Mouse (Mus musculus) induced T-regulatory cell, adult 2 months (primary cell): ENCODE measurements around the gene Adamts17.
A peak's percentile ranks its signal among the peaks of the same experiment; 100 is the strongest.

ENCODE experiments used
- DNase-seq: peaks from one replicate; pipeline ENCODE4 v3.0.0-alpha.2; 2012; ENCODE audit warnings: low read depth

The Adamts17 gene

DNA sequence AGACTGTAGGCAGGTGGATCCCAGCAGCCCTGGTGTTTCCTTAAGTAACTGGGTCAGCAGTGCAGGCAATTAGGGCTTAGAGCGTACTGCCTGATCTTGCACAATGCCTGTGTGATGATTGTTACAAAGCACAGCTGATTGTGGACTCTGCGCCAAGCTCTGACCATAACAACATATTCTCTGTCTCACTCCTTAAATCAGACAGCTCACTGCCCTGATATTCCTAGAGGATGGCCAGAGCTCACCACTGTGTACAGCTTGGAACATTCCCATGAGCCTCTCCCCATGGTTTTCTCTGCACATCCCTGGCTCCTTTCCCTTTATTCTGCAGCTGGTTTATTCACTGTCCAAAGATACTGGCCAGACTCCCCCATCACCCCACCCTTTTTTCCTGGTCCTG, 194.8 kb downstream of the Adamts17 start:
- DNase-seq, result no peak

DNA sequence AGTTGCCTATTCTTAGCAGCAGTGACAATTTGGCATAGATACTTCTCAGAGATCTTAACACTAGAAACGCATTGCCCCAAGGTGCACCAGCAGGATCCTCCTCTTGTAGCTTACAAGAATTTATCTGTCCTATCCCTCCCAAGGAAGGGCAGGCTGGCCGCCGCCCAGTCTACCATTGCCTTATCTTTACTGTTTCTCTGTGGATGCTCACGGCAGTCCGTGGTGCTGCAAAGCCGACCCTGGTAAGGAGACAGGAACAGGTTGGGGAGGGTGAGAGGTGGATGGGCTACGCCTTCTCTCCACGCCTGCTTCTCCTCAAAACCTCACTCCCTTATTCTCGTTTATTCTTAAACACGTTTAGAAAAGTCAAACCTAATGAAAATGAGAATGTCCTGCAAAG, 195.7 kb downstream of the Adamts17 start:
- no peak for DNase-seq

DNA sequence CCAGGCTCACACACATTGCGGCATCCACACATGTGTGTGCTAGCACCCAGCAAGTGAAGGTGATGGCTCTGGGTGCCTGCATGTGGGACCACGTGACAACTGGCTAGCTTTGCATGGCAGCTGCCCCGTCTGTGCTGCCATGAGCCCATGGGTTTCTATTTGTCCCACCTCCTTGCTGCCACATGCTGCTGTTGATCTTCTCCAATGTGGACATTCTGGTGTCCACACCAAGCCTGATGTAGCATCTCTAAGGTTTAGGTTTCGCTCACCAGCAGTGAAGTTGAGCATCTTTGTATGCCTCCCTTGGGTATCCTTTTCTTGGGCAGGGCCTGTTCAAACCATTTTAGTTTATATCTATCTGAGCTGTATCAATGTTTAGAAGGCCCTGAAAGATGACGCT, 196.1 kb downstream of the Adamts17 start:
- DNase-seq, result no peak

DNA sequence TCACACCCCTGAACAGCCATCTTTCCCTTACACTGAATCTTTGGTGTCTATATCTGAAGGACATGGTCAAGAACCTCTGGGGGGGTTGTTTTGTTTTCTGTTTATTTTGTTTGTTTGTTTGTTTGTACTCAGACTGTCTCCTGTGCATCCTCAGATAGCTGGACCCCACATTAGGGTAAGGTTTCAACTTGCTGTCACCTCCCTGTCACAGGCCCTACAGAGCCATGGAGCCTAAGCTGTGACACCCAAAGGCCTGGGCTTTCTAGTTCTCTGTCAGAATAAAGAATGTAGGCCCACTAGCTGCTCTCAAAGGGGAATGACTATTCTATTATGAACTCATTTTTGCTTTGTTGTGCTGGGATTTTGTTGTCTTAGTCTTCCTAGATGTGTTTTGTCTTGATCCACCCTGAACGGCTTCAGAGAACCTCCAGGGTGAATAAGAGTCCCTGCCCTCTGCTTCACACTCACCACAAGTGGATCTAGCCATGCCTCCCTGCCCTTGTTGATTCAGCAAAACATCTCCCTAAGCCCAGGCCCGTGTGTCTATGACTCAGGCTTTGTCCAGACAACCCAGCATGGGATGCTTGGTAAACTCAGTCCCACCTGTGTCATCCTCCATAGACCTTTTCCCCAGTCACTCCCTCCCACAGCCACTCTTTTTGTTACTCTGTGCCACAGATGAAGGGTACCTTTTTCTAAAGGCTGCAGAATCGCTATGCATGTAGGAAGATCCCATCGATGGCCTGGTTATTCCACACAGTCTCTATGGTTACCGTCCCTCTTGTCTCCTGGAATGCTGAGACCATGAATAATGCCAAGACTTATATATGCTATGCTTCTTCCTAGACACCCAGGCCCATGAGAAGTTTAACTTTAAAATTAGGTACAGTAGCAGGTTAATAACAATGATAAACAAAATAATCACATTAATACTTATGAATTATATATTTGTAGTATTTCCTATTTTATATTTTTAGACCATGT, 197.3 kb downstream of the Adamts17 start:
- DNase-seq, result no peak

DNA sequence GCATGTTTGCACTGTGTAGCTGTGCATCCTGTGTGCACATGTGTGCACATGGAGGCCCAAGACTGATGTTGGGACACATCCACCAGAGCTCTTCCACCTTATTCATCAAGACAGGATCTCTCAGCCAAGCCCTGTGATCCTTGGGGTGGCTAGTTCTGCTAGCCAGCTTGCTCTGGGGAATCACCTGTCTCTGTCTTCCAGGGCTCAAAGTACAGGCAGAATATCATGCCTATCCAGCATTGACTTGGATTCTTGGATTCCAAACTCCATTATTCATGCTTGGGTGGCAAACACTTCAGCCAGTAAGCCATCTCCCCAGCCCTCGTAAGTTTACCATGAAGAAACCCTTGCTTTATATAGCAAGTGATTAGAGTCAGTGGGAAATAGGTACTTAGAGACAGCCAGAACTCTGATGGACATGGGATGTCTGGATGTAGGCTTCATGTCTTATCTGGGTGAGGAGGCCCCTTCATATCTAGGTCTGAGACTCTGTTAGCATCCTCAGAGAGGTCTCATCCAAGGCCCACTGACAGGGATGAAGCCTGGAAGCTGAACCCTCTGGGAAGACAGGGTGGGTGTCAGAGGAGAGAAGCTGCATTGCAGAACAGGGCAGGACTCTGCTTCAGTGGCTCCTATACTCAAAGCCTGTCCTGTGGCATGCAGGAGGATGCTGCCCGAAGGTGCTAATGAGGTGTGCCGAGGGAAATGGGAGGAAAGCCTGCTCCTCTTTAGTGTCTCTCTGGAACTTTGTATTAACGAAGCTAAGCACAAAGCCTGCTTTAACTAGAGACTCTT, 198.4 kb downstream of the Adamts17 start:
- no peak for DNase-seq

DNA sequence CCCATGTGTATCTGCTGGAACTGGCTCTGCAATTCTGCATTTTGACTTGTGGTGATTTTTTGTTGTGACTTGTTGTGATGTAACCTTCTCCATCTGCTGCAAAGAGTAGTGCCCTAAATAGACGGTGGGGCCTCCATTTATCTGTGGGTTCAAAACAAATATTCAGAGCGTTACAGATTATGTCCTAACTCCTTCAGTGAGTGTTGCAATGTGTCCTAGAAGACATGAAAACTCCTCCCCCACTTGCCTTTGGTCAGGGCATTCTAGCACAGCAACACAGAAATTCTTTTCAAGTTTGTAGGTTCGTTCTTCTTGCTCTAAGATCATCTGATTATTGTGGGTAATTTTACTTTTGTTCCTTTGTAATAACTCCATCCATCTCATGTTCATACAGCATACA, 199.6 kb downstream of the Adamts17 start:
- DNase-seq, result no peak

DNA sequence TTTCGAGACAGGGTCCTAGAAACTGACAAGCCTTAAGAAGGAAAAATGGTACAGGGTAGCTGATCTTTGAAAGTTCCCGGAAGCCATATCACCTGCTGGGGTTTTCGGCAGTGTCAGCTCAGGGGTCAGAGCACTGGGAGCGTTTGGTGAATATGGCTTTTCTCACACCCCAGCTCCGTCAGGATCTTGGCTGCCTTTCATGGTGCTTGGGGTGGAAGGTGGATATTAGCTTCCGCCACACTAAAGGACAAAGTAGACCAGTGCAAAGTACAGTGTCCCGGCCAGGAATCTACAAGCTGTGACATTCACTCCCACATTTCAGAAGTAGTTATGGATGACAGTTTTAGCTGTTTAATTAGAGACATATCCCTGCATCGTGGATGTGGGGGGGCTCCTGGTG, 200.3 kb downstream of the Adamts17 start:
- no peak for DNase-seq

DNA sequence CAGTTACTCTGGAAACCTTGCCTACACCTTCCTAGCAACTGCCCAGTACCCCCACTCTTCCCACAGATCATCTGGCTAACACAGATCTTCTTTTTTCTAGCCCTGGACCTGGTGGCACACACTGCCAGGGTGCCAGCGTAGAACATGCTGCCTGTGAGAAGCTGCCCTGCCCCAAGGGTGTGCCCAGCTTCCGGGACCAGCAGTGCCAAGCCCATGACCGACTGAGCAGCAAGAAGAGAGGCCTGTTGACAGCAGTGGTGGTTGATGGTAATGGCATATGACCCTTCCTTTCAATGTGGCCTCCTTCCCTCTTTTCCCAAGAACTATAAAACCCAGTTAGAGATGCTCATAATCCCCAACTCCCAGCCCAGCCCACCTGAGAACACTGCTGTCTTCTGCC, 202.2 kb downstream of the Adamts17 start:
- no peak for DNase-seq

DNA sequence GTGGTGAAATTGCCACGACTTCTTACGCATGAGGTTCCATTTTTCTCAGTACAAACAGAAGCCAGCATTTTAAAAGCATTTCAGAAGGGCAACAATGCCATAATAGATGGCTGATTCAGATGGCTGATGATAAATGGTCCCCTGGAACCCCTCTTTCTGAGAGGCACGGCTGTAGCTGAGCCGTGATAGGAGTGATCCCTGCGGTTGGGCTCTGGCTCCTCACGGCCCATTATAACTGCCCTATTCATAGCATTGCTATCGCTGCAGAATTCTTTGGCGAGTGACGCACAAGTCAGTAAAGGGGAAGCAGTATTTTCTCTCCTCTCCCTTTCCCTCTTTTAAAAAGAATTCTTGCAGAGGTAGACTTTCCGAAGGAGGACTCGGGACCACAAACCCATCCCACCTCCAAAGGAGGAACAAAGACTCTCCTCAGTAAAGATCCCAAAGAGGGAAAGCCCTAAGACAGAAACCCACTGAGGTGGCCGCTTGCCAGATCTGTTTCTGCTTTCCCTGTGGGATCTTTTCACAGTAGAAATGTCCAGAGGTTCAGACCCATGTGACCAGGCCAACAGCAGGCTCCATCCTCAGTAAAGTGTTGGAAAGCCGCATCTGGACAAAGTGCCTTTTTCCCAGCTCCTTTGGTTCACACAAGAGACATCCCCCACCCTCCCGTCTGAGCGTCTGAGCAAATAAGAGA, 204.7 kb downstream of the Adamts17 start:
- DNase-seq, result no peak

DNA sequence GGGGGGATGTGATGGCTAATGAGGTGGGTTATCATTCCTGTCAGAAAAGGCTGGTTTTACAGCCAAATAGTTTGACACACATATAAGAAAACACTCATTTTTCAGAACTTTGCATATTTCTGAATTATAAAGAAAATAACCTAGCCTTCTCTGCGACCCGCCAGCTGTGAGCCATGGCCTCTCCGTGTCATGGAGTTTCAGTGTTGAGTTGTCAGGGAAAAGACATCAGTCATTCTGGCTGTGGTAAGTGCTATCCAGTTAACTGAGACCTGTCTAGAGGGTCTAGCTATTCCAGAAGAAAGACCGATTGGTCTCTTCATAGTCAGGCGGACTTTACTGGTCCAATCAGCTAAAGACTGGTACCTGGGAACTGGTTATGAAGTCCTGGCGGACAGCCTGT, 205.7 kb downstream of the Adamts17 start:
- DNase-seq, result no peak

DNA sequence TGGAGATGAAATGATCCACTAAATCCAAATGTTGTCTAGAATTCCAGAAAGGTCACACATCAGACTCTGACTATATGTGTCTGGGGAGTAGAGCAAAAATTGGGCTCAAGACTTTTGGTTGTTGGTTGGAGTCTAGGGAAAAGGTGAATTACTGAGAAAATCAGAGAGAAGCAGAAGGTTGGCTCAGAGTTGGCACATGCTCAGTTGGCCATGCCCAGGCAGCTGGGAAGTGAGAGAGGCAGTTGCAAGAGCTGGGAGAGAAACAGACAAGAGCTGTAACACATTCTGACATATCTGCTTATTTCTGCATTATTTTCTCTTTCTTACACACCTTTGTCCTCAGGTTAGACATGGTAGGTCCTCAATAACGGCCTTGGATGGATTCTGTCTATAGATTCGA, 209.7 kb downstream of the Adamts17 start:
- no peak for DNase-seq

DNA sequence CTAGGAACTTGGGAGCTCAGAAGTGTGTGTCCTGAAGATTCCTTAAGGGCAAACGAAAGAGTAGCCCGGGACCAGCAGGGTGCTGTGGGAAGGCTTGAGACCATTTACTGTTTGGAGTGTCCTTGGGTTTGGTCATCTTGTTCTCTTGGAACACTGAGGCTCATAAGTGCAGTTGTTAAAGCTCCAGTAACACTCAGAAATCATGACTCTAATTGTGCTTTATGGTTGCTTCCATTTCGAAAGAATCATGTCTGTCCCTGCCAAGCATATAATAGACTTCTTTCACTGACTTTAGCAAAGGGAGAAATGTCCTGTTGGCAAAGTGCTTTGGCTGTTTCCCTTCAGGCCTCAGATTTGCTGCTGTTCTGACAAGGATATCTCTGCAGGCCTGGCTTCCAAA, 210.9 kb downstream of the Adamts17 start:
- no peak for DNase-seq

DNA sequence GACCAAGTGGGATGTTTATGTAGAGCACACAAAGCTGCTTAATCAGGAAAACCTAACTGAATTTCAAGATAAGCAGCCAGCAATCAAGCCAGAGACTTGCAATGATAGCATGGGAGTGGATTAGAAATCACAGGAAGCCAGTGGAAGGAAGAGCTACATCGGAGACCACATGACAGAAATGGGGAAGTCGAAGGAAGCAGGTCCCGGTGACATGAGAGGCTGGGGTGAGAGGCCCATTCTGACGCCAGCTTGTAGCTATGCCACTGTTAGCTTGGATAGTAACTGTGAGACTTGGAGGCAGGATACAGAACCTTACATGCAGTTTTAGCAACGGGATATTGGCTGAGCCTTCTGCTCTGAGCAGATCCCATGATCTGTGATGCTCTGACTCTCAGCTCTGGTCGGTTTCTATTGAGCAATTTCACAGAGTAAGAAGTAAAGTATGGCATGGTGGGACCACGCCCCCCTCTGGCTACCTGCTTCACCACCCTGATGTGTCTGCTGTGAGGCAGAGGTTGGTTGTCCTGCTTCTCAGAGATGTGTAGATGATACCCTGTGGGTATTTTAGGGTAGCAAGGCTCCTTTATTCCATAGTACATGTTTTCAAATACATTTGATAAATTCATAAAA, 211.7 kb downstream of the Adamts17 start:
- no peak for DNase-seq

DNA sequence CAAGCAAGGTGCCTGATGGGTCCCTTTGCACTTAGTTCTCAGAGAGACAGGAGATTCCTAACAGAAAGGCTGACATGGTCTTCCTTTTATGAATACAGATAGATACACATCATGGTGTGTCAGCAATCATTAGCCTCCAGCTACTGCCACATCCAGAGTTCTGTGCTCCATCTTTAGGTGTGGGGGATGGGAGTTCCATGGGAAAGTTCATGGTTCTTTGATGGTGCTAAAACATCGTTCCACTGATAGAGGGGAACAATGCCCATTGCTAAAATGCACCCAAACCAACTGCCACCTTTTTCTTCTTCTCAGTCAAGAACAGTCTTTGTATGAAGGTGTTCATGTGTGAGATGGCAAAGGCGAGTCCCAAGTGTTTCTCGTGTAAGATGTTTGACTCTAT, 215.3 kb downstream of the Adamts17 start:
- DNase-seq, result no peak

DNA sequence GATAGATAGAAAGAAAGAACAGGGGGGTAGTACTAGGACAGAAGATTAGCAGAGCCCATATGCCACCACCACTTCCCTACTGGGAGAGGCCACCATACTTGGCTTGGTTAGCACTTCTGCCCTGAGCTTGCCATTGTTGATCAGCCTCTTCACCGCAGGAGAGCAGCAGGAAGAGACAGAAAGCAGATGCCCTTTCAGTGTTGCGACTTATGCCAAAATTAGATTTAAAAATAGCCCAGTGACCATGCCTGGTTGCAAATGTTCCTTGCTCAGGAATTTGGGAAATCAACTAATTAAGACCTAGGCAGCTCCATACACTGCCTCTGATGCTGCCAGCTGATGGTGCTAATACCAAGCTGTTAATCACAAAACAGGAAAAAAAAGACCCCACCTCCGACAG, 216.0 kb downstream of the Adamts17 start:
- DNase-seq, result no peak

DNA sequence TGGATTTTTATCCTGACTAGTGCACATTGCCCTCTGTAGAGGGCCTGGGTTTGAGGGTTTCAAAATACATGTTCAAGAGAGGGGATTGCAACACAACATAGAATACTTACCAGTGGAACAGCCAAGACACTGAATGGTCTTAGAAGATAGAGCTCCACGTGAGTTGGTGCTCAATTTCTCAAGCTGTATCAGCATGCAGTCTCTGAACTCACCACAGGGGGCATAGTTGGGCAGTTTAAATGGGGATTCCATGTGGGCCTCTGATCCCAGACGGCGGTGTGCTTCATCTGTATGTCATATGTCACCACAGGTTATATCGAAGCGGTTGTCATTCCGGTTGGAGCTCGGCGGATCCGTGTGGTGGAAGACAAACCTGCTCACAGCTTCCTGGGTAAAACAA, 222.2 kb downstream of the Adamts17 start:
- peak; percentile 9 for DNase-seq

DNA sequence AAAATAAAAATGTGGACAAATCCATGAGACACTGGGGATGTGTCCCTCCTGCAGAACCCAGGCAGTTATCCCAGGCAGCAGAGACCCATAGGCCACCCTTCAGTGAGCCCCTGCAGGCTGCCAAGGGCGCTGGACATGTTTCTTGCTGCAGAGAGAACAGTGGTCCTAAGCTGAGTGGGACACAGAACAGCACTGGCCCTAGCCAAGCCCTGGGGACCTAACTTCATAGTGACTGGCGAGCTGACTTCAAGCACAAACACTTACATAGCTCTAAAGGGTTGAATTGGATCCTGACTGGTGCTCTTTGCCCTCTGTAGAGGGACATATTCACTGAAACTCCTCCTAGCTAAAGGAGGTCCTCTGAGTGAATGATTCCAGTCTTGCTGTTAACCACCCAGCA, 223.0 kb downstream of the Adamts17 start:
- DNase-seq, result no peak

DNA sequence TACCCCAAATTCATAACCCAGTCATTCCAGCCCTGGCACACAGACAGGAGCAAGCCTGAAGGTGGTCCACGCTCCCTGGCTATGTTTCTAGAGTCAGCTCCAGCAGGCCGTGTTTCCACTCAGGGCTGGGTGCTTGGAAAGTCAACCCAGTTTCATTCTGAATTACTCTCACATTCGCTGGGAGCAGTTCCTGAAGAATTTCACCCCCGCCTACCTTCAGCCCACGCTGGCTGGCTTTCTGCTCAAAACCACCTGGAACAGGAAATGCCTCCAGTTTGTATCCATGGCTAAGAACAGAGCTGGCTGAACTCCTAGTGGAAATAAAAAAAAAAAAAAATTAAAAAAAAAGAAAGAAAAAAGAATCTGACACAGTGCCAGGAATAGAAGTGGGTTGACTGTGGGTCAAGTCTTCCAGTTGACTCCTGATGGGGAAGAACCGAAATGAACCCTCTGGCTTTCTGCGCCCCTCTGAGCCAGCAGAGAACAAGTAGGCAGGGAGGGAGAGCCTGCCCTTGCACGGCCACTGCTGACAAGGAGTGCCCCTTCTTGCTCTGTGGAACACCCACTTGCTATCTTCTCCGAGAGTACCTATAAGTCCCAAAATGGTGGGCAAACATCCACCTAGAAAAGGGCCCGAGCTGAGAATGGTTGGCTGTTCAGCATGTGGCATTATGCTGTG, 225.2 kb downstream of the Adamts17 start:
- DNase-seq, result no peak

DNA sequence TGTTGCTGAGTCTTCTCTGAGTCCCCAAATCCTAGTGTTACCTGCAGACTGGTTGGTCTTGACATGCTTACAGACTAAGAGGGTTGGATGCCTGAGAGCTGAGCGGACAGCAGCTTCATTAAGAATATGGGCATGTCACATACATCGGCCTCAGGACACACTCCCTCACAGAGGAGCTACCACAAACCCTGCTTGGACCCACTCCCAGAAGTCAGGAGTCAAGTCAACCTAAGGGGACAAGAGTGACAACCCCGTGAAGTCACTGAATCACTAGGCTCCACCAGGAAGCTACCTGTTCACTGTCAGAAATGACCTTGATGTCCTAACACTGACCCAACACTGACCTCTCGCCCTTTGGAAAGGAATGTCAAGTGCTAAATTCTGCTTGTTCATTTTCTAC, 226.1 kb downstream of the Adamts17 start:
- DNase-seq, result no peak

DNA sequence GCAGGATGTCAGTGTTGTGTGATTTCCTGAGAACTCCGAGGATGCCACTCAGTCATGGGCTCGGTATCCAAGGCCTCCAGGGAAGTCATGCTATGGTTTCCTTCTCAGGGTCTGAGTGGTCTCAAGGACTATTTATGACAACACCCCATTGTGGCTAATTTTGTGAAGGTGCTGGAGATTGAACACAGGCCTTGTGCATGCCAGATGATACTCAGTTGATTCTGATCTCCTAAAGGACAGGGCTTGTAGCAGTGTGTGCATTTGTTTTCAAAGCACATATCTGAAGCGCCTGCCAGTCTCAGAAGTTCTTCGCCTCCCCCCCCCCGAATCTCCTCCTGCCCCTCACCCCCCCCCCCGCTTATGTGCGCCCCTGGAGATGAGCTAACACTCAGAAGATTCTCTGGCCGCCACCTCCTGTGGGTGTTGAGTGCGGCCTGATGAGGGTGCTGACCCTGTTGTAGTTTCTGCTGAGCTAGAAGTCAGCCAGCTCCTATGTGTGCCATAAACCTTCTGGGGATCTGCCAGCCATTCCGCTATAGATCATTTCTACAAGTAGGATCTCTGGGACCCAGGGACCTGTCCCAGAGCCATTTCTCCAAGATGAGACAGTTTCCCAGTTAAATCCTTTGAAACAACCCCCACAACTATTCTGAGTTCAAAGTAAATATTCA, 232.6 kb downstream of the Adamts17 start:
- DNase-seq, result no peak

DNA sequence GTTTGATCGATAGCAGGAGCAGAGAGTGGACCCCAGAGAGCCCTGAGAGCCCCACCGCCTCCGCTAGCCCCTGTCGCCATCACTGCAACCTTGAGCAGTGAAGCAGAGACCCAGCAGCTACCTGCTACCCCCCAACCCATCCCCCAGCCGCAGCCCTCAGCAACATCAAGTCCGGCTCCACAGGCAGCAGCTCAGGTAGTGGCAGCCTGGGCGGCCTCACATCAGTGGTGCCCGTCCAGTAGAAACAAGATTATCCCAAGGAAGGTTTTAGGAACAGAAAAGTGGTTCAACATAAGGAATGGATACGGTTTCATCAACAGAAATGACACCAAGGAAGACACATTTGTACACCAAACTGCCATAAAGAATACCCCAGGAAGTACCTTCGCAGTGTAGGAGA, 243.2 kb downstream of the Adamts17 start:
- DNase-seq, result no peak
